Mouse (Mus musculus) CD4-positive, CD25-positive, alpha-beta regulatory T cell (primary cell): ENCODE results near the gene Olfr170. TPM values are rescaled to one million over a fixed set of nuclear protein-coding genes. Genes with fewer than 3 reads are reported as not detected.

Experiments
- polyA plus RNA-seq: library from polyadenylated mRNA; unstranded; fragments of 100-300 nt; shearing (Covaris generic); gene quantifications from one replicate; pipeline ENCODE4 v1.2.1, GENCODE M21; 2017

Gene Olfr170
- polyA plus RNA-seq: not detected

DNA sequence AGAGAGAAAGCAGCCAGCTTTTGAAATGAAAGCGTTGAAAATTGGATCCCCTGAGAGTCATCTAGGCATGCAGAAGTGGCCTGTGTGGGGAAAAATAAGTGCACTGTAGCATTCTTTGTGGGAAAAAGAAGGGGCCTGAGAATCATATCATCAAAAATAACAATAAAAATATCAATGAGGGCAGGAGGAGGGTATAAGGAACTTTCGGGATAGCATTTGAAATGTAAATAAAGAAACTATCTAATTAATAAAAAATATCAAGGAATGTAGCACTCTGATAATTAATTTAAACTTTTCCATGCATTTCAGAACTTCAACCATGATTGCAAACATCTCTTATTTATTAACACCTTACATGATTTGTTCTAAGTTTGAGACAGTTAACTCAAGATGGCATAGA is at the start of gene Olfr170:
Gene Olfr170 (minus strand): TSS at position 101 of the 400 bp plus-strand sequence.

GRCm38 (mm10) chr16:19629816-19630215 is 18.1 kb upstream of the Olfr170 start, which contains the start of gene Olfr171:
Gene Olfr171, minus strand, starts transcription at chr16:19629916.

DNA sequence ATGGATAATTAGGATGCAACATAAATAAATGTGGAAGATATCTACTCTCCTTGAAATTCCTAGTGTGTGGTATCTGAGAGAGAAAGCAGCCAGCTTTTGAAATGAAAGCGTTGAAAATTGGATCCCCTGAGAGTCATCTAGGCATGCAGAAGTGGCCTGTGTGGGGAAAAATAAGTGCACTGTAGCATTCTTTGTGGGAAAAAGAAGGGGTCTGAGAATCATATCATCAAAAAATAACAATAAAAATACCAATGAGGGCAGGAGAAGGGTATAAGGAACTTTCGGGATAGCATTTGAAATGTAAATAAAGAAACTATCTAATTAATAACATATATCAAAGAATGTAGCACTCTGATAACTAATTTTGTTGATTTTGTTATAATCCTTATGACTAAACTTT is 40.0 kb downstream of the Olfr170 start, which contains the start of gene Olfr169:
Gene Olfr169 (minus strand): TSS at position 101 of the 400 bp plus-strand sequence.

Other genes starting within 250 kb of the Olfr170 start
- gene Olfr165, start 188.7 kb downstream of the Olfr170 start, polyA plus RNA-seq: not detected
- gene Olfr166, start 128.2 kb downstream of the Olfr170 start, polyA plus RNA-seq: not detected
- gene Olfr167, start 89.6 kb downstream of the Olfr170 start, polyA plus RNA-seq: 0.19 TPM
- not detected for gene Olfr168, start 76.3 kb downstream of the Olfr170 start, polyA plus RNA-seq
- gene Olfr169, start 40.1 kb downstream of the Olfr170 start, polyA plus RNA-seq: not detected
- not detected for gene Olfr171, start 18.0 kb upstream of the Olfr170 start, polyA plus RNA-seq
- gene Lamp3, start 94.5 kb upstream of the Olfr170 start, polyA plus RNA-seq: not detected
- 7.9 TPM for gene B3gnt5, start 148.3 kb upstream of the Olfr170 start, polyA plus RNA-seq